Mouse (Mus musculus) G1E (cell line): ENCODE data around the gene Bean1.

Experiments used
- CTCF ChIP-seq: IDR thresholded peaks from 2 replicates; pipeline ENCODE4 v1.5.1; 2012; ENCODE audit warnings: low read depth, low read length, inconsistent platforms, mixed read lengths
- POLR2AphosphoS5 ChIP-seq: IDR thresholded peaks from 2 replicates; pipeline ENCODE4 v1.6.1; 2012; ENCODE audit warnings: low read depth, low read length, inconsistent platforms; ENCODE audit not compliant: insufficient replicate concordance

DNA sequence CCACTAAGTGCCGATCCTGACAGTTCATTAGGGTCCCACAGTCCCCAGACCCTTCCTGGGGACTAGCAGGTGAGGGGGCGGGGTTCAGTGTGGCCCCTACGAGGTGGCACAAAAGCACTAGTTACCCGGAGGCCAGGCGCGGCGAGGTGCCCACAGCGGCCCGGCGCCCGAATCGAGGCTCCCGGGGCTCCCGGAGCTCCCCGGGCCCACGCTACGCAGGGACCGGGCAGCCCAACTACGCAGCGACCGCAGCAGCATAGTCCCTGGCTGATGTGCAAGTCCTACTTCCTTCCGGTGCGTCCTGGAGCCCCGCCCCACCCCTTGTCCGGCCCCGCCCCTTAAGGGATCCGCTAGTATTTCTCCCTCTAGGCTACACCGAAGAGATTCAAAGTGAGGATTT, 78.0 kb downstream of the Bean1 start, which contains the start of gene Tk2:
- TF ChIP-seq CTCF (no peak), POLR2AphosphoS5 (no peak)
